Mouse (Mus musculus) limb, embryonic 11.5 days (tissue): ENCODE results near the gene Tpx2. TPM values are rescaled to one million over a fixed set of nuclear protein-coding genes. Genes with fewer than 3 reads are reported as not detected.

Experiments
- ATAC-seq: fragments of 200-750 bp; cut with Nextera tagmentation; 2 replicates; pipeline ENCODE4 v1.8.0; 2017; ENCODE audit warnings: low read depth; ENCODE audit not compliant: insufficient number of reproducible peaks, low FRiP score, low TSS enrichment
- DNase-seq: peaks from one replicate; pipeline ENCODE4 v3.0.0-alpha.2; 2015; ENCODE audit warnings: low spot score
- H3K27ac ChIP-seq: fragments of 300-500 bp; sonication (generic); replicated peaks from 2 replicates; pipeline ENCODE4 v1.5.1; 2014; ENCODE audit warnings: low read depth, mild to moderate bottlenecking, low read length
- H3K27me3 ChIP-seq: fragments of 300-500 bp; sonication (generic); 2 replicates; pipeline ENCODE4 v1.6.1; 2014; ENCODE audit warnings: mild to moderate bottlenecking, low read length, mixed read lengths; ENCODE audit not compliant: control insufficient read depth, insufficient read depth
- H3K36me3 ChIP-seq: fragments of 300-500 bp; sonication (generic); 2 replicates; pipeline ENCODE4 v1.6.1; 2014; ENCODE audit warnings: mild to moderate bottlenecking, low read length, moderate library complexity, mixed read lengths; ENCODE audit not compliant: control insufficient read depth, insufficient read depth
- H3K4me1 ChIP-seq: fragments of 300-500 bp; sonication (generic); 2 replicates; pipeline ENCODE4 v1.6.1; 2014; ENCODE audit warnings: low read length, mixed read lengths; ENCODE audit not compliant: control insufficient read depth, insufficient read depth
- H3K4me2 ChIP-seq: fragments of 300-500 bp; sonication (generic); 2 replicates; pipeline ENCODE4 v1.6.1; 2014; ENCODE audit warnings: low read depth, mild to moderate bottlenecking, moderate library complexity; ENCODE audit not compliant: severe bottlenecking
- H3K4me3 ChIP-seq: fragments of 300-500 bp; sonication (generic); 2 replicates; pipeline ENCODE4 v1.5.1; 2014; ENCODE audit warnings: low read depth, low read length
- H3K9ac ChIP-seq: fragments of 300-500 bp; sonication (generic); 2 replicates; pipeline ENCODE4 v1.6.1; 2014; ENCODE audit warnings: mild to moderate bottlenecking, low read length
- H3K9me3 ChIP-seq: fragments of 300-500 bp; sonication (generic); 2 replicates; pipeline ENCODE4 v1.6.1; 2016; ENCODE audit warnings: low read length; ENCODE audit not compliant: control insufficient read depth
- WGBS: fragments of 180-500 bp; shearing (Covaris S2); extraction: QIAGEN DNeasy Blood & Tissue Kit; methylation state at CpG from one replicate; pipeline ENCODE4 v1.1.7; 2014; 5-methylcytosine and 5-hydroxymethylcytosine counted together
- polyA plus RNA-seq: library from polyadenylated mRNA; unstranded; fragments of >200 nt; fragmentation: Nextera tagmentation; extraction: Ambion mirVana; gene quantifications from 2 replicates; pipeline ENCODE4 v1.2.1, GENCODE M21; 2014

Tpx2 gene
- polyA plus RNA-seq, 1 experiment from 2014 or later: 172 TPM

DNA sequence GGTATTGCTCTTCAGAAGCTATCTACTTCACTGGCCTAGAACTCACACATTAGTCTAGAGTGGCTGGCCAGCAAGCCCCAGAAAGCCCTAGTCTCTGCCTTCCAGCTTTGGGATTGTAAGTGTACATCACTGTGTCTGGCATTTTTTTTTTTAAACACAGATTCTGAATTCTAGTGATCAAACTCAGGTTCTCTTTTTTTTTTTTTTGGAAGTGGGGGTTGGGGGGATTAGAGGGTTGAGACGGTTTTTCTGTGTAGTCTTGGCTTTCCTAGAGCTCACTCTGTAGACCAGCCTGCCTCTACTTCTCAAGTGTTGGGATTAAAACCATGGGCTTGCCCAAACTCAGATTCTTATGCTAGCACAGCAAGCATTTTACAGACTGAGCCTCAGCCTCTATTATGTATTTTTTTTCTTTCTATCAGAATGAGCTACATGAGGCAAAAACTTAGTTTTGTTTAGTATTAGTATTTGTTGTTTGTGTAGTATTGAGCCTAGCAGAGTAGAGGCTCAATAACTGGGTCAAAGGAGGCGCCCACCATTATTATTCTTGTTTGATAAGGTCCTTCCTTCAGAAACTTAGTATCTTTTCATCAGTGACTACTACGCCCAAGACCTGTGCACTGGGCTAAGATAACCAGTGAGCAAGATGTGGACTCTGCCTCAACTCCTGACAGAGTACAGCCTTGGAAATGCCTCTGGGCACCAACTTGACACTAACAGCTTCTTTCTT lies 23.2 kb upstream of the Tpx2 start:
- Histone ChIP-seq H3K9me3 (no peaks in the 10 kb centered on the region), H3K9ac (no peak overlapping the region), H3K27me3 (no peaks in the 10 kb centered on the region), H3K36me3 (peaks cover 3% of the 10 kb centered on the region; the same call in 1 of the 2 replicates), H3K4me3 (no peak overlapping the region), H3K4me2 (no peak overlapping the region), H3K4me1 (peaks cover 38% of the 10 kb centered on the region), H3K27ac (no peak overlapping the region)
- 89% methylated on average over 3 of the region's 3 CpGs for WGBS
- ATAC-seq (no peak), DNase-seq (no peak)

DNA sequence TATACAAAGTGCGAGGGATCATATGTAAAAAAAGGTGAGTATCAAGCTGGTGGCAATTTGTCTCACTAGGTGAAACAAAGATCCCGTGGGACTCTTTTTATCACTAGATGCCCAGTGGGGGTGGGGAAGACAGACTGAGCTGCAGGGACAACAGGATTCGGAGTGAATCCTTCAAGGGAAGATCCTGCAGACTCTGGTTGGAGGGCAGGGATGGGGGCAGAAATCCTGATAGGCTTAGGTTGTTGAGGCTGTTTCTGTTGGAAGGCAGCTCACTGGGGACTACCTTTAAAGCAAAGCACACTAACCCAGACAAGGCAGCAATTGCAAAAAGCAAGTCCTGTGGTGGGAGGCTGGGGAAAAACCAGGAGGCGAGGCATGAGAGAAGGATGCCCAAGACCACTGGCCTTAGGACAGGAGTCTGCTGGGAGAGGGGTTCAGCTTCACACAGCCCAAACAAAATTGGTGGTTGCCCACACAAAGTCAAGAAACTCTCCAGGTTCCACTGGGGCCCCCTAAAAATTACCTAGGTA lies 22.5 kb upstream of the Tpx2 start:
- Histone ChIP-seq H3K9me3 (no peaks in the 10 kb centered on the region), H3K27me3 (no peaks in the 10 kb centered on the region), H3K4me2 (no peak overlapping the region), H3K9ac (no peak overlapping the region), H3K4me3 (no peak overlapping the region), H3K4me1 (peaks cover 36% of the 10 kb centered on the region), H3K27ac (no peak overlapping the region), H3K36me3 (peaks cover 3% of the 10 kb centered on the region; the same call in 1 of the 2 replicates)
- no peak for DNase-seq
- ATAC-seq: no peak
- WGBS: 84% methylated on average over 4 of the region's 4 CpGs

DNA sequence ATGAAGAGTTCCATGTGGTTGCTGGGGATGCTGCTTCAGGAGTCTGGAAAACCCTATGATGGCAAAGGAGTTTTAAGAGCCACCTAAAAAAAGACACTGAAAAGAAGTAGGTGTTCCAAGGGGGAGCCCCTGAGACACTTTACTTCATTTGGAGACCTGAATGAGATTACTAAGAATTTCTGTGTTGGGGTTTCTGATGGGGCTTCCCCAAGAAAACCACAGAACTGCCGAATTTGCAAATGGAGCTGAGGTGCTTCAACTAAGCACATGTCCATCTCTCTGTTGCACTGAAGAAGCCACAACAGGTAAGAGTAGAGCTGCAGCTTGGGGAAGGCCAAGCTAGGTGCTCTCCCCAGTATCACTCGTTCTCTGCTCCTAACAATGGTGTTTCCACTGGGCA lies 22.1 kb upstream of the Tpx2 start:
- H3K4me3 ChIP-seq: no peak overlapping the region
- H3K9me3 ChIP-seq: no peaks in the 10 kb centered on the region
- H3K4me1 ChIP-seq: peaks cover 34% of the 10 kb centered on the region
- no peak overlapping the region for H3K4me2 ChIP-seq
- no peak overlapping the region for H3K27ac ChIP-seq
- ATAC-seq (no peak), DNase-seq (no peak)
- H3K36me3 ChIP-seq: peaks cover 3% of the 10 kb centered on the region; the same call in 1 of the 2 replicates
- no peaks in the 10 kb centered on the region for H3K27me3 ChIP-seq
- WGBS: 90% methylated on average over 2 of the region's 2 CpGs
- H3K9ac ChIP-seq: no peak overlapping the region

- Histone ChIP-seq H3K4me3 (no peak overlapping the region), H3K27ac (no peak overlapping the region), H3K9me3 (no peaks in the 10 kb centered on the region), H3K4me2 (no peak overlapping the region), H3K9ac (no peak overlapping the region), H3K27me3 (no peaks in the 10 kb centered on the region), H3K4me1 (peaks cover 29% of the 10 kb centered on the region), H3K36me3 (peaks cover 3% of the 10 kb centered on the region; the same call in 1 of the 2 replicates)
- WGBS: 84% methylated on average over 3 of the region's 3 CpGs
- DNase-seq: no peak
- ATAC-seq: no peak
Observed at GRCm38 (mm10) chr2:152826481-152826880, 21.3 kb upstream of the Tpx2 start.

DNA sequence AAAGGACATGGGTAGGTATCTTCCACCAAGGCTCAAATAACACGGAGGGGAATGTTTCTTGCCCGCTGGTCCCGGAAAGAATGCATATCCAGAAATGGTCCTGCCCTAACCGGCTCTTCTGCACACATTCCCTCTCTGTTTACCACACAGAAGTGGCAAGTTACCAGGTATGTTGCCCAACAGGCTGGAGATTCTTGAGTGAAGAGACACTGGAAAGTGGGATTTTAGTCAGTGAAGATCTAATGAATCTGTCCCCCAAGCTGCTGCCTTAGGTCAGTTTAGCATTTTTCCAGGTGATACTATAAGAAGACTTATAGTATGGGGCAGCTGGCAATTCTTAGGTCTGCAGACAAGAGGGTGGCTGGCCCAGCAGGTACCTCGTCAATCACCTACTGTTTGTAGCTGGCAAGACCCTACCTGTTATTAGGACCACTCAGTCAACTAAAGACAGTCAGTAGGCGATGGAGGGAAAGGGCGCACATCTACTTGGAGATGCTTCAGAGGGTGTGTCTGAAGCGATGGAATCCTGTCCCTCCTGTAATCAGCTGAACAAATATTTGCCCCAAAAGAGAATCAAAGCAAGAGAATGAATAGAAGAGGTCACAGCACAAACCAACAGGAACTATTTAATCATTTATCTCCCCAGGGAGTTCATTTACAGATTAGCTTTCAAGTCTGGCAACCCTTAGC lies 20.3 kb upstream of the Tpx2 start:
- Histone ChIP-seq H3K27me3 (no peaks in the 10 kb centered on the region), H3K9ac (no peak overlapping the region), H3K9me3 (no peaks in the 10 kb centered on the region), H3K4me1 (peaks cover 24% of the 10 kb centered on the region), H3K27ac (no peak overlapping the region), H3K4me3 (peak overlapping the region; percentile 11; the same call in 1 of the 2 replicates), H3K36me3 (peaks cover 3% of the 10 kb centered on the region; the same call in 1 of the 2 replicates), H3K4me2 (peak overlapping the region; percentile 64)
- WGBS: 88% methylated on average over 8 of the region's 8 CpGs
- DNase-seq (no peak), ATAC-seq (no peak)

DNA sequence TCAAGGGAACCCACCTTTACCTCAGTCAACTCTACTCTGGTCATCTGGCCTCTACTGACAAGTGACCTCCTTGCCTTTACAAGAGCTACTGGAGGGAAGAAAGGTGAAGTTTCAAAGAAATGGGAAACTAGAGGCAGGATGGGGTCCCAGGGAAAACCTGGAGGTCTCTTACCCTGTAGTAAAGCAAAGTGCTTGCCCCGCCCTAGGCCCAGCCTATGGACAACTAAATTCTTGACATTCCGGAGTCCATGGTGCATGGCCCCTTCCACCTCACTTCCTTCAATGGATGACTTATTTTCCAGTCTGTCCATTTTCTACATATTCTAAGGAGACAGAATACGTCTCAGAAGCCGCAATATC lies 19.8 kb upstream of the Tpx2 start:
- DNase-seq: no peak
- H3K36me3 ChIP-seq: peaks cover 3% of the 10 kb centered on the region; the same call in 1 of the 2 replicates
- no peak overlapping the region for H3K9ac ChIP-seq
- H3K27ac ChIP-seq: no peak overlapping the region
- WGBS: 89% methylated on average over 4 of the region's 4 CpGs
- no peaks in the 10 kb centered on the region for H3K9me3 ChIP-seq
- H3K4me1 ChIP-seq: peaks cover 24% of the 10 kb centered on the region
- H3K4me2 ChIP-seq: peak overlapping the region; percentile 64
- no peaks in the 10 kb centered on the region for H3K27me3 ChIP-seq
- peak overlapping the region; percentile 11; the same call in 1 of the 2 replicates for H3K4me3 ChIP-seq
- ATAC-seq: no peak

- 81% methylated on average over 1 of the region's 1 CpGs for WGBS
- 0 out of 2 replicates have a peak overlapping the region, but pooled peaks have one; percentile 13 for H3K9ac ChIP-seq
- no peak for DNase-seq
- H3K27me3 ChIP-seq: no peaks in the 10 kb centered on the region
- peaks cover 3% of the 10 kb centered on the region; the same call in 1 of the 2 replicates for H3K36me3 ChIP-seq
- peak overlapping the region; percentile 62 for H3K4me3 ChIP-seq
- H3K9me3 ChIP-seq: no peaks in the 10 kb centered on the region
- H3K27ac ChIP-seq: no peak overlapping the region; the same call in 1 of the 2 replicates
- peak overlapping the region; percentile 64 for H3K4me2 ChIP-seq
- no peak for ATAC-seq
- H3K4me1 ChIP-seq: peaks cover 24% of the 10 kb centered on the region
Observed at GRCm38 (mm10) chr2:152828532-152828931, 19.2 kb upstream of the Tpx2 start.

DNA sequence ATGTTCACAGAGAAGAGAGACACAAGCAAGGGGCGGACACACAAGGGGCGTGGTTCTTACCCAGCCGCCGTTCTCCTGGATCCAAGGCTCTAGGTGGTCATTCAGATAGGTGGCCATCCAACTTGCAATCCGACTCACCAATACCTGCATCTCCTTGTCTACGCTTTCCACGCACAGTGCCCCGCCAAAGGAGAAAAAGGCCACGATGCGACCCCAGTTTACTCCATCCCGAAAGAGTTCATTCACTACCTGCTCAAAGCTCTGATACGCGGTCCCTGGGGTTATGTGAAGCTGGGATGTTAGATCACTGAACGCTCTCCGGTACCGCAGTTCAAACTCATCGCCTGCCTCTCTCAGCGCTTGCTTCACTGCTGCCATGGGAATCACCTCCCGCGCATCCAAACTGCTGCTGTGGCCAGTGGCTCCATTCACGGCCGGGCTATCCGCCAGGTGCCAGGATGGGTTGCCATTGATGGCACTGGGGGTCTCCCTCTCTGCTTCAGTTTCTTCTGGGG lies 18.3 kb upstream of the Tpx2 start:
- 90% methylated on average over 23 of the region's 23 CpGs for WGBS
- Histone ChIP-seq H3K27ac (no peak overlapping the region), H3K4me3 (peak overlapping the region; percentile 62), H3K27me3 (no peaks in the 10 kb centered on the region), H3K9me3 (no peaks in the 10 kb centered on the region), H3K9ac (peak overlapping the region; percentile 85), H3K4me1 (peaks cover 24% of the 10 kb centered on the region), H3K4me2 (peak overlapping the region; percentile 64), H3K36me3 (no peaks in the 10 kb centered on the region; the same call in 1 of the 2 replicates)
- ATAC-seq: no peak
- DNase-seq: no peak
